Mouse (Mus musculus): ENCODE measurements around the gene Kcnmb4. TPM values are rescaled to one million over a fixed set of nuclear protein-coding genes. Genes with fewer than 3 reads are reported as not detected.

Gene Kcnmb4
- polyA plus RNA-seq, 2 experiments = 0.14 to 0.22 TPM

DNA sequence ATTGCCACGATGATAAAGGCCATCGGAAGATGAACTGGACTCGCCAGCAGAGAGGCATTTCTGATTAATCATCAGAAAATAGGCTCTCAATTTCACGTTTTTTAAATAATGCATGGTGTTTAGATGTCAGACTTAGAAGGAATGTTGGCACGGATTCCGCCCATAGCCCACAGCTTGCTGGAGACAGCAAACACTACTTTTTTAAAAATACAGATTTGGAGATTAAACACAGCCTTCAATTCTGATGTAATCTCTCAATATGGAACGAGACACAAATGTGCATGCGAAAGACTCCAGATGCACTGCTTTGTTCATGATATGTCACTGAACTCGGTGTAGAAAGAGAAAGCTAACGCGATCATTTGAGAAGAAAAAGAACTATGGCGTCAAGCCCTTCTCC is 38.2 kb downstream of the Kcnmb4 start:
- 73% methylated on average over 12 of the region's 12 CpGs for WGBS (ENCODE audit: insufficient replicate concordance)
- Histone ChIP-seq H3K4me3 (ENCODE audit: insufficient read depth in 1 of 2, low read depth in 2 of 2, low read length in 2 of 2) (no peak overlapping the region), H3K36me3 (replicated peaks; ENCODE audit: control insufficient read depth, insufficient read depth, low read depth) (no peaks in the 10 kb centered on the region), H3K9me3 (ENCODE audit: control insufficient read depth, low read length) (no peaks in the 10 kb centered on the region; the same call in 1 of the 2 replicates), H3K27me3 (ENCODE audit: control insufficient read depth, insufficient read depth, low read length) (no peaks in the 10 kb centered on the region), H3K9ac (replicated peaks) (no peak overlapping the region), H3K4me1 (replicated peaks; ENCODE audit: control insufficient read depth in 2 of 2, insufficient read depth in 2 of 2, low read length in 1 of 2) (no peaks in the 10 kb centered on the region), H3K4me2 (ENCODE audit: low read depth) (no peak overlapping the region), H3K27ac (no peak overlapping the region)
- no peak for DNase-seq (ENCODE audit: low read depth in 3 of 3, low spot score in 3 of 3)
- TF ChIP-seq EP300 (IDR thresholded peaks at IDR 0.05; ENCODE audit: low read depth) (no peak), CTCF (IDR thresholded peaks at IDR 0.05; ENCODE audit: low read depth) (no peak)
- ATAC-seq (ENCODE audit: insufficient read depth) = no peak

DNA sequence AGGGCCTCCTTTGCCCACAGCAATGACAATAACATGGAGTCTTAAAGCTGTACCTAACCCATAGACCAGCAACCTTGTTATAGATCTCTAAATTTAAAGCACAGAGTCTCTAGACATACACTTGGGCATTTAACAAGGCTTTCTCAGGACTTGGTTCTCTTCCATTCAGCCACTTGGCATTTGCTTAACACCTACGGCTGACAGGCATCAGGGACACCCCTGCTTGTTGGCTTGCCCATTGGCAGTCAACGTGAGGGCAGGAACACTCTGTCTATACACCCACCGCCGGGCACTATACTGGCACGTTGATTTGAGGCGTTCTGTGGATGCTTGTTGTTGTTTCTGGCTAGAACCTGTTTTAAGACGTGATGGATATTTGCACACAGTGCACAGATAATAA is 41.3 kb downstream of the Kcnmb4 start:
- H3K4me3 ChIP-seq (ENCODE audit: insufficient read depth in 1 of 2, low read depth in 2 of 2, low read length in 2 of 2) = no peak overlapping the region
- no peak for ATAC-seq (ENCODE audit: insufficient read depth)
- H3K27me3 ChIP-seq (ENCODE audit: control insufficient read depth, insufficient read depth, low read length) = no peaks in the 10 kb centered on the region
- TF ChIP-seq CTCF (IDR thresholded peaks at IDR 0.05; ENCODE audit: low read depth) = no peak
- TF ChIP-seq EP300 (IDR thresholded peaks at IDR 0.05; ENCODE audit: low read depth) = no peak
- H3K4me2 ChIP-seq (ENCODE audit: low read depth) = no peak overlapping the region
- H3K27ac ChIP-seq = no peak overlapping the region
- no peaks in the 10 kb centered on the region for H3K36me3 ChIP-seq (replicated peaks; ENCODE audit: control insufficient read depth, insufficient read depth, low read depth)
- no peak for DNase-seq (ENCODE audit: low read depth in 3 of 3, low spot score in 3 of 3)
- WGBS (ENCODE audit: insufficient replicate concordance) = 72% methylated on average over 7 of the region's 7 CpGs
- H3K4me1 ChIP-seq (replicated peaks; ENCODE audit: control insufficient read depth in 2 of 2, insufficient read depth in 2 of 2, low read length in 1 of 2) = no peaks in the 10 kb centered on the region
- H3K9ac ChIP-seq (replicated peaks) = no peak overlapping the region
- no peaks in the 10 kb centered on the region for H3K9me3 ChIP-seq (ENCODE audit: control insufficient read depth, low read length)

- ATAC-seq (ENCODE audit: insufficient read depth) = no peak
- Histone ChIP-seq H3K27ac (no peak overlapping the region), H3K4me3 (ENCODE audit: insufficient read depth in 1 of 2, low read depth in 2 of 2, low read length in 2 of 2) (no peak overlapping the region), H3K36me3 (replicated peaks; ENCODE audit: control insufficient read depth, insufficient read depth, low read depth) (no peaks in the 10 kb centered on the region), H3K27me3 (ENCODE audit: control insufficient read depth, insufficient read depth, low read length) (no peaks in the 10 kb centered on the region), H3K9ac (replicated peaks) (no peak overlapping the region), H3K4me1 (replicated peaks; ENCODE audit: control insufficient read depth in 2 of 2, insufficient read depth in 2 of 2, low read length in 1 of 2) (no peaks in the 10 kb centered on the region), H3K4me2 (ENCODE audit: low read depth) (no peak overlapping the region), H3K9me3 (ENCODE audit: control insufficient read depth, low read length) (no peaks in the 10 kb centered on the region)
- TF ChIP-seq CTCF (IDR thresholded peaks at IDR 0.05; ENCODE audit: low read depth) (no peak), EP300 (IDR thresholded peaks at IDR 0.05; ENCODE audit: low read depth) (no peak)
- no peak for DNase-seq (ENCODE audit: low read depth in 3 of 3, low spot score in 3 of 3)
- 76% methylated on average over 26 of the region's 26 CpGs for WGBS (ENCODE audit: insufficient replicate concordance)
These were observed 45.5 kb downstream of the Kcnmb4 start for GRCm38 (mm10) chr10:116428026-116428780.

- no peaks in the 10 kb centered on the region for H3K27me3 ChIP-seq (ENCODE audit: control insufficient read depth, insufficient read depth, low read length)
These were observed 47.5 kb downstream of the Kcnmb4 start for GRCm38 (mm10) chr10:116426176-116426575.

GRCm38 (mm10) chr10:116424921-116425320 is 48.8 kb downstream of the Kcnmb4 start:
- Histone ChIP-seq H3K4me2 (ENCODE audit: low read depth) (no peak overlapping the region), H3K9me3 (ENCODE audit: control insufficient read depth, low read length) (no peaks in the 10 kb centered on the region), H3K27ac (no peak overlapping the region), H3K4me3 (ENCODE audit: insufficient read depth in 1 of 2, low read depth in 2 of 2, low read length in 2 of 2) (no peak overlapping the region), H3K36me3 (replicated peaks; ENCODE audit: control insufficient read depth, insufficient read depth, low read depth) (no peaks in the 10 kb centered on the region), H3K9ac (replicated peaks) (no peak overlapping the region), H3K27me3 (ENCODE audit: control insufficient read depth, insufficient read depth, low read length) (no peaks in the 10 kb centered on the region), H3K4me1 (replicated peaks; ENCODE audit: control insufficient read depth in 2 of 2, insufficient read depth in 2 of 2, low read length in 1 of 2) (no peaks in the 10 kb centered on the region)
- DNase-seq (ENCODE audit: low read depth in 3 of 3, low spot score in 3 of 3) (no peak), ATAC-seq (ENCODE audit: insufficient read depth) (no peak)
- no peak for TF ChIP-seq CTCF (IDR thresholded peaks at IDR 0.05; ENCODE audit: low read depth)
- 54% methylated on average over 6 of the region's 6 CpGs for WGBS (ENCODE audit: insufficient replicate concordance)

More at GRCm38 (mm10) chr10:116426176-116426575, 47.5 kb downstream of the Kcnmb4 start:
- Histone ChIP-seq H3K9ac (replicated peaks) (no peak overlapping the region), H3K36me3 (replicated peaks; ENCODE audit: control insufficient read depth, insufficient read depth, low read depth) (no peaks in the 10 kb centered on the region), H3K4me3 (ENCODE audit: insufficient read depth in 1 of 2, low read depth in 2 of 2, low read length in 2 of 2) (no peak overlapping the region), H3K4me2 (ENCODE audit: low read depth) (no peak overlapping the region), H3K9me3 (ENCODE audit: control insufficient read depth, low read length) (no peaks in the 10 kb centered on the region), H3K4me1 (replicated peaks; ENCODE audit: control insufficient read depth in 2 of 2, insufficient read depth in 2 of 2, low read length in 1 of 2) (no peaks in the 10 kb centered on the region), H3K27ac (no peak overlapping the region)
- ATAC-seq (ENCODE audit: insufficient read depth) (no peak), DNase-seq (ENCODE audit: low read depth in 3 of 3, low spot score in 3 of 3) (no peak)
- 60% methylated on average over 7 of the region's 7 CpGs for WGBS (ENCODE audit: insufficient replicate concordance)
- no peak for TF ChIP-seq EP300 (IDR thresholded peaks at IDR 0.05; ENCODE audit: low read depth)
- no peak for TF ChIP-seq CTCF (IDR thresholded peaks at IDR 0.05; ENCODE audit: low read depth)

Data from liver, embryonic 14.5 days (tissue).